Mouse (Mus musculus) liver, embryonic 11.5 days (tissue): ENCODE measurements around the gene Lrrc71. TPM values are rescaled to one million over a fixed set of nuclear protein-coding genes. Genes with fewer than 3 reads are reported as not detected.
A peak's percentile ranks its signal among the peaks of the same experiment; 100 is the strongest.

Source experiments
- ATAC-seq: fragments of 200-750 bp; cut with Nextera tagmentation; replicated peaks from 2 replicates; pipeline ENCODE4 v1.8.0; 2017; ENCODE audit warnings: moderate number of reproducible peaks, mild to moderate bottlenecking, moderate TSS enrichment, moderate library complexity; ENCODE audit not compliant: low FRiP score
- DNase-seq: peaks from one replicate; pipeline ENCODE4 v3.0.0-alpha.2; 2017; ENCODE audit warnings: low spot score
- H3K27ac ChIP-seq: fragments of 300-500 bp; sonication (generic); 2 replicates; pipeline ENCODE4 v1.5.1; 2014; ENCODE audit warnings: mild to moderate bottlenecking, low read depth, low read length, control low read depth
- H3K27me3 ChIP-seq: fragments of 300-500 bp; sonication (generic); replicated peaks from 2 replicates; pipeline ENCODE4 v1.6.1; 2014; ENCODE audit warnings: low read length, mixed read lengths; ENCODE audit not compliant: control insufficient read depth, insufficient read depth
- H3K36me3 ChIP-seq: fragments of 300-500 bp; sonication (generic); 2 replicates; pipeline ENCODE4 v1.6.1; 2014; ENCODE audit warnings: mild to moderate bottlenecking, low read length, moderate library complexity, mixed read lengths; ENCODE audit not compliant: control insufficient read depth, insufficient read depth
- H3K4me1 ChIP-seq: fragments of 300-500 bp; sonication (generic); replicated peaks from 2 replicates; pipeline ENCODE4 v1.6.1; 2014; ENCODE audit warnings: low read length, mixed read lengths; ENCODE audit not compliant: control insufficient read depth, insufficient read depth
- H3K4me2 ChIP-seq: fragments of 300-500 bp; sonication (generic); 2 replicates; pipeline ENCODE4 v1.6.1; 2014; ENCODE audit warnings: mild to moderate bottlenecking, control low read depth, moderate library complexity
- H3K4me3 ChIP-seq: fragments of 300-500 bp; sonication (generic); 2 replicates; pipeline ENCODE4 v1.5.1; 2014; ENCODE audit warnings: low read depth, low read length, control low read depth
- H3K9ac ChIP-seq: fragments of 300-500 bp; sonication (generic); 2 replicates; pipeline ENCODE4 v1.6.1; 2014; ENCODE audit warnings: low read depth, low read length, control low read depth
- H3K9me3 ChIP-seq: fragments of 300-500 bp; sonication (generic); 2 replicates; pipeline ENCODE4 v1.6.1; 2016; ENCODE audit warnings: low read length, inconsistent platforms, mixed read lengths; ENCODE audit not compliant: control insufficient read depth
- WGBS: fragments of 180-500 bp; shearing (Covaris S2); extraction: QIAGEN DNeasy Blood & Tissue Kit; methylation state at CpG from one replicate; pipeline ENCODE4 v1.1.7; 2014; 5-methylcytosine and 5-hydroxymethylcytosine counted together
- polyA plus RNA-seq: library from polyadenylated mRNA; unstranded; fragments of >200 nt; fragmentation: Nextera tagmentation; extraction: Ambion mirVana; gene quantifications from 2 replicates; pipeline ENCODE4 v1.2.1, GENCODE M21; 2014

Lrrc71 gene
- polyA plus RNA-seq, 1 experiment from 2014 or later, result 0.23 TPM

DNA sequence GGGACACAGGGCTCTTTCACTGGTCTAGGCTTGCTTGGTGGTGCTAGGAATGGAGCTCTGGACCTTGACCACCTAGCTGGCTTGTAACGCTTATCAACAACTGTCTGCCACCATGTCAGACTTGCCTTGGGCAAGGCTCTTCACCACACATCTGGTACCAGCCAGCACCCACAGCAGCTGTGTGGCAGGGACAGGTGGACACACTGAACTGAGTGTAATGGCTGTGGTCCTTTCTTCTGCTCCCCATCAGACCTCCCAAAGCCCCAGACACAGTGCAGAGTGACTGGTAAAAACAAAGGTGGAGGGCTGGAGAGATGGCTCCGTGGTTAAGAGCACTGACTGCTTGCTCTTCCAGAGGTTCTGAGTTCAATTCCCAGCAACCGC lies 17.9 kb upstream of the Lrrc71 start:
- no peaks in the 10 kb centered on the region for H3K9me3 ChIP-seq
- ATAC-seq (no peak), DNase-seq (no peak)
- no peak overlapping the region for H3K4me3 ChIP-seq
- peak overlapping the region; percentile 67 for H3K4me2 ChIP-seq
- no peaks in the 10 kb centered on the region for H3K36me3 ChIP-seq
- no peak overlapping the region for H3K9ac ChIP-seq
- no peaks in the 10 kb centered on the region; the same call in none of the 2 replicates for H3K27me3 ChIP-seq
- WGBS, result 78% methylated on average over 3 of the region's 3 CpGs
- H3K4me1 ChIP-seq, result peaks cover 47% of the 10 kb centered on the region
- peak overlapping the region; percentile 80 for H3K27ac ChIP-seq

DNA sequence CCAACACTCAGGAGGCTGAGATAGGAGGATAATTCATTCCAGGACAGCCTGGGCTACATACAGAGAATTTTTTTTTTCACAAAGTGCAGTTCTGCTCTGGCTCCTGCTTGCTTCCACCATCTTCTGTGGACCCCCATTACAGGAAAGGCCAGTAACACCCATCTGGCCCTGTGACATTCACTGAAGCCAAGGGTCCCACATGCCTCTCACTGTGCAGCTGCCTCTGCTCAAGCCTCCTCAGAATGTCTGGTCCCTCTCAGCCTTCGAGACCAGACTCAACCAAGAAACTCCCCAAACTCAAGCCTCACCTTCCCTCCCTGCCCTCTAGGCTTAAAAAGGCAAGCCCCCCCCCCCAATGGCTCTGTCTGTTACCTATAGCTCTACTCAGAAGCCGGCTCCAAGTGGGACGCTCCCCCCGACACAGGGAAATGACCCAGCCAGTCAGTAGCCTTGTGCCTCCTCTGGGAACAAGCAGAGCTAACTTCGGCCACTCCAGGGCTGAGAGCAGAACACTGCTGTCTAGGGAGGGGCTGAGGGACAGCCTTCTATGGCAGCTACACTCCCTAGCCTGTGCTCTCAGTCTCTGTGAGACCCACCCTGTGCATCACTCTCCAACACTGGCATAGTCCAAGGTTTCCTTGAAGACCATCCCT lies 17.3 kb upstream of the Lrrc71 start:
- peaks cover 47% of the 10 kb centered on the region for H3K4me1 ChIP-seq
- H3K9me3 ChIP-seq, result no peaks in the 10 kb centered on the region
- no peaks in the 10 kb centered on the region; the same call in none of the 2 replicates for H3K27me3 ChIP-seq
- H3K36me3 ChIP-seq, result no peaks in the 10 kb centered on the region
- ATAC-seq (no peak), DNase-seq (no peak)
- no peak overlapping the region for H3K4me3 ChIP-seq
- H3K4me2 ChIP-seq, result peak overlapping the region; percentile 51
- H3K27ac ChIP-seq, result peak overlapping the region; percentile 80
- H3K9ac ChIP-seq, result no peak overlapping the region
- 57% methylated on average over 5 of the region's 5 CpGs for WGBS

DNA sequence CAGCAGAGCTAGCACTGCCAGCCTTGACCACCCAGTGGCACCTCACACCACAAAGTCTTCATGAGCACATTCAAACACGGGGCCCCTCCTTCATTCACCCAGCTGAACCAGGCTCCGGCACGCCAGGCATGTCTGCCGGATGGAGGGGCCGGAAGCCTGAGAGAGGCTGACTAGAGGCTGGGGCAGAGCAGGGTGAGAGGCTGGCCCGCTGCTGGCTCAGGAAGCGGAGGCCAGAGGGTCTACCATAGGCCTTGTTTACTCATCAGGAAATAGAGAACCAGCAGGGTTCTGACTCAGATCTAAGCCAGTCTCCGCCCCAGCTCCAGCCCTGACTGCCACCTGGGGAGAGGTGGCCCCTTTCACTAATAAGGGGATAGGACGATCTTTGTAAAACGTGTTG lies 16.7 kb upstream of the Lrrc71 start:
- ATAC-seq (peak; percentile 55), DNase-seq (peak; percentile 65)
- 14% methylated on average over 10 of the region's 10 CpGs for WGBS
- no peaks in the 10 kb centered on the region for H3K36me3 ChIP-seq
- no peak overlapping the region for H3K4me3 ChIP-seq
- H3K27me3 ChIP-seq, result no peaks in the 10 kb centered on the region; the same call in none of the 2 replicates
- H3K27ac ChIP-seq, result peak overlapping the region; percentile 80
- peaks cover 44% of the 10 kb centered on the region for H3K4me1 ChIP-seq
- H3K9ac ChIP-seq, result 0 out of 2 replicates have a peak overlapping the region, but pooled peaks have one; percentile 12
- H3K9me3 ChIP-seq, result no peaks in the 10 kb centered on the region
- peak overlapping the region; percentile 51 for H3K4me2 ChIP-seq

DNA sequence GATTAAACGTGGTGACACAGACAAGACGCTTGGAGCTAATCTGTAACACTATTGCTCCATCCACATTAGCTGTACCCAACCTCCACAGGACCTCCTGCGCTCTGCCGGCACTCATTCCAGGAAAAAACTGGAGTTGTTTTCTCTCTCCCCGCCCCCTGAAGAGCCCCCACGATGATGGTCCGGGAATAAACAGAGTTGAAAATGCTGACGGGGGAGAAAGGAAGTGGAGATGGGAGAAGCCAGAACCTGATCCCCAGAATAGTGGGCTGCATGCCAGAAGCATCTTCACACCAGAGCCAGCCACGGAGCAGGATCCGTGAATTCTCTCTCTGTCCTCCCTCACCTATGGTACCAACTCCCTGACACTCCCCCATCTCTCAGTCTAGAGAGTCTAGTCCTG lies 16.1 kb upstream of the Lrrc71 start:
- ATAC-seq, result no peak
- peak overlapping the region; percentile 80 for H3K27ac ChIP-seq
- no peaks in the 10 kb centered on the region; the same call in none of the 2 replicates for H3K27me3 ChIP-seq
- WGBS, result 14% methylated on average over 10 of the region's 10 CpGs
- no peak for DNase-seq
- no peak overlapping the region for H3K9ac ChIP-seq
- peak overlapping the region; percentile 51 for H3K4me2 ChIP-seq
- H3K36me3 ChIP-seq, result no peaks in the 10 kb centered on the region
- H3K9me3 ChIP-seq, result no peaks in the 10 kb centered on the region
- H3K4me3 ChIP-seq, result peak overlapping the region; percentile 19
- H3K4me1 ChIP-seq, result peaks cover 44% of the 10 kb centered on the region

DNA sequence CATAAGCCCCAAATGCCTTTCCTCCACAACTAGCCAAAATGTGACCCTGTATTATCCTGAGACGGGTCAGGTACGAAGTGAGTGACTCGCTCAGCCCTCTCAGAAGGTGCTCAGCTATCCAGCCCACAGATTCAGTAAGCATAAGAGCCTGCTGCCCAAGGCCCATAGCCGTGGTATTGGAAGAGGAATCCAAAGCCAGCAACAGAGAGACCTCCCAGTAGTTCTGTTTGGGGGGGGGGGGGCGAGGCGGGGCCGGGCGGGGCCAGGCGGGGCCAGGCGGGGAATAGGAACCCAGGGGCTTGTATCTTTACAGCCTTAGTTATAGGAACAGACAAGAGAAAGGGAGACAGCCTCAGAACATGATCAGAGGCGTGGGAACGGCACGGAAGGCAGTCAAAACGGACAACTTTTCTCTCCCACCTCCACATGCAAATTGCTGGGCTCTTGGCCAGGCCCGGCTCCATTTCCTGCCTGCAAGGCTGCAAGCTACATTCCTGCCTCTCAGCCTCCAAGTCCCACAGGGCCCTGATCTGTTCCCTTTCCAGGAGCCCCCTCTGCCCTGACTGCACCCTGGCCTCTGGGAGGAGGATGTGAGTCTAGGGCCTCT lies 15.4 kb upstream of the Lrrc71 start:
- no peak for ATAC-seq
- 0 out of 2 replicates have a peak overlapping the region, but pooled peaks have one; percentile 22 for H3K9ac ChIP-seq
- 20% methylated on average over 15 of the region's 15 CpGs for WGBS
- no peaks in the 10 kb centered on the region for H3K36me3 ChIP-seq
- peak overlapping the region; percentile 19; the same call in 1 of the 2 replicates for H3K4me3 ChIP-seq
- H3K27ac ChIP-seq, result peak overlapping the region; percentile 80
- peak; percentile 51 for DNase-seq
- H3K4me1 ChIP-seq, result peaks cover 44% of the 10 kb centered on the region
- H3K4me2 ChIP-seq, result peak overlapping the region; percentile 51
- no peaks in the 10 kb centered on the region for H3K9me3 ChIP-seq
- H3K27me3 ChIP-seq, result no peaks in the 10 kb centered on the region; the same call in none of the 2 replicates

DNA sequence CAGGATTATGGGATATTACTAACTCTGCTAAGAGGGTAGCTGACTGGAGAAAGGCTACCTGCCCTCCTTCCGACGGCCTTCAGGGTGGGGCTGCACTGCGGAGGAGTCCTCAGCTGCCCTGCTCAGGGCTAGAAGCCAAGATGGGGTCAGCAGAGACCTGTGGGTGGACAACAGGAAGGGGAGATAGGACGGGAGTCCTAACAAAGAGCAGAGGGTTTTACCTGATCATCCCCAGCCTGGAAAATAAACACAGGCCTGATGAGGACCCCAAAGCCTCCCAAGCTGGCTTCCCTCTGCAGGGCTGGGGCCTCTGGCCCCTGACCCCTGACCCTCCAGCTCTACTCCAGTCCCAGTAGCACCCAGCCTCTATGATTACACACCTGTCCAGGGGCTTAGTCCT lies 14.8 kb upstream of the Lrrc71 start:
- ATAC-seq, result no peak
- Histone ChIP-seq H3K36me3 (no peaks in the 10 kb centered on the region), H3K9me3 (no peaks in the 10 kb centered on the region), H3K4me3 (no peak overlapping the region), H3K9ac (no peak overlapping the region), H3K4me1 (peaks cover 44% of the 10 kb centered on the region), H3K27me3 (no peaks in the 10 kb centered on the region; the same call in none of the 2 replicates), H3K27ac (peak overlapping the region; percentile 80), H3K4me2 (no peak overlapping the region; the same call in 1 of the 2 replicates)
- WGBS, result 50% methylated on average over 4 of the region's 4 CpGs
- DNase-seq, result no peak

DNA sequence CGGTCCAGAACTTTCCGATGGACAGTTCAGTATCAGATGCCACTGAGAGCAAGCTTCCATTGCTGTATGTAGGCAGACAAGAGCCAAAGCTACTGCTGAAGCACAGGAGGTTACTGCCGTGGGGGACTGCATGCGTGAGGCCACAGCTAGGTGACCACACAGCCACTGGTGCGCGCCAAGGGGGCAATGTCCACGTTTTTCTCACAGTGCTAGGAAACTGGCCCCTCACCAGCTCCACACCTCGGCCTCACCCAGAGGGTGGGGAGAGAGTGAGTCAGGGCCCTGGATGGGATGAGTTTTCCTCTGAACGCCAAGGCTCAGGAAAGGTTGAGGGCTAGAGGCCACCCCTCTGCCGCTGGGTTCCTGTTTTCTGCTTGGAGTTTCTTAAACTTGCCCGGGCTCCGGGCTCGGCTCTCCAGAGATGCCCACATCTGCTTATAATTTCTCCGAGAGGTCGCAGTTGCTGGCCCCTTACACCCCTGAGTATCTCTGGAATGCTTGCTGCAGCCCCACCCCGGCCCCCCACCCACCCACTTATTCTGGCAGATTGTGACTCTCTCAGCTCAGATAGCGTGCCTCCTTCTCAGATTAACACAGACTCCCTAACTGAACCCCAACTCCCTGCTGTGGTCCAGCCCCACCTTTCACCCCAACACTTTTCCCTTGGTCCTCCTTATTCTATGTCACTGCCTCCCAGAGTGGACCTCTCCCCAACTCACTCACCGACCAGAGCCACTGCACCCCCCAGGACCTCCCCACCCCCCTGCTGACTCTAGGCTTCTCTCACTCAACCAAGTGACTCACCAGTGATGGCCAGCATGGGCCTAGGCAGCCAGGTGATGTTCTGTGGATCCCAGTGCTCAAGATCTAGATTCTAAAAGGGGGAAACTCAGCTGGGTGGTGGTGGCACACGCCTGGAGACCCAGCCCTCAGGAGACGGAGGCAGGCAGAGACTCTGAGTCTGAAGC lies 13.3 kb upstream of the Lrrc71 start:
- Histone ChIP-seq H3K9me3 (no peaks in the 10 kb centered on the region), H3K4me3 (no peak overlapping the region), H3K4me1 (peaks cover 40% of the 10 kb centered on the region), H3K9ac (no peak overlapping the region), H3K36me3 (no peaks in the 10 kb centered on the region), H3K4me2 (no peak overlapping the region), H3K27ac (no peak overlapping the region), H3K27me3 (peaks cover 4% of the 10 kb centered on the region)
- 60% methylated on average over 20 of the region's 20 CpGs for WGBS
- ATAC-seq (no peak), DNase-seq (no peak)

DNA sequence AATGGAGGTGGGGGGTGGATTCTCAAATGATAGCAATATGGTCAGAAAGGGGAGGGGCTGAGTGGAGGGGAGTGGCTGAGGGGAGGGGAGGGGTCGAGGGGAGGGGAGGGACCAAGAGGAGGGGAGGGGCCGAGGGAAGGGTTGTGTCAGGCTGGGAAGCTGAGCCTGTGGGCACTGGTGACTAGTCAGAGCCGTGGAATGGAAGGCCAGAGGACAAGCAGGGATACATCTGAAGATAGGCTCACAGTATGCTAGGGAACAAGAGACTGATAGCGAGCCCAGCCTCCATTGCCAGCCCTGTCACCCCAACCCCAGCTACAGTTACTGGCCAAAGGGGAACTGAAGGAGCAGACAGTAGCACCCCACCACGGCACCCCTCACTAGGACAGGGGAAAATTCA lies 10.2 kb upstream of the Lrrc71 start:
- H3K27me3 ChIP-seq, result peaks cover 12% of the 10 kb centered on the region

More for the DNA sequence above, 10.2 kb upstream of the Lrrc71 start:
- Histone ChIP-seq H3K9ac (no peak overlapping the region), H3K36me3 (no peaks in the 10 kb centered on the region; the same call in 1 of the 2 replicates), H3K4me1 (peaks cover 17% of the 10 kb centered on the region), H3K27ac (no peak overlapping the region), H3K4me3 (no peak overlapping the region), H3K4me2 (no peak overlapping the region), H3K9me3 (no peaks in the 10 kb centered on the region)
- 37% methylated on average over 5 of the region's 5 CpGs for WGBS
- DNase-seq, result no peak
- ATAC-seq, result no peak
